Mouse (Mus musculus): ENCODE results near the gene Nrtn.

DNA sequence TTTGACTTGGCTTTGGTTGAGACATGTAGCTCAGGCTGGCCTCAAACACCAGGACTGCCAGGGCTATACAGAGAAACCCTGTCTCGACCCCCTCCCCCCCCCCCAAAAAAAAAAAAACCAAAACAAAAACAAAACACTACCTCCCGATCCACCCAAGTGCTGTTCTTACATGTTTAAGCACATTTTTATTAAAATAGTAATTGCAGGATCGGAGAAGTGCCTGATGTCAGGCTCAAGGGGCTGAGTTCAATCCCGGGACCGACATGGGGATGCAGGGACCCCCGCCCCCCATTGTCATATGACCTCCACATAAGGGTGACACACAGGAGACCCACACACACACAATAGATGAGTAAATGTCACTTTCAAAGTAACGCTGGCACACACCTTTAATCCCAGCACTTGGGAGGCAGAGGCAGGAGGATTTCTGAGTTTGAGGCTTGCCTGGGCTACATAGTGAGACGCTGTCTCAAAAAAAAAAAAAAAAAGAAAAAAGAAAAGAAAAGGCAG lies 6.5 kb upstream of the Nrtn start:
- TF ChIP-seq CTCF (conservative IDR thresholded peaks at IDR 0.05 in 1 of 2, IDR thresholded peaks at IDR 0.05 in 1 of 2; ENCODE audit: low read depth in 2 of 2, low read length in 2 of 2) (no peak), POLR2A (IDR thresholded peaks at IDR 0.05; ENCODE audit: low read depth, low read length) (no peak), ETS1 (conservative IDR thresholded peaks at IDR 0.05; ENCODE audit: low read depth, low read length) (no peak), USF2 (conservative IDR thresholded peaks at IDR 0.05; ENCODE audit: low read depth, low read length) (no peak)
